Mouse (Mus musculus) A20 (cell line): ENCODE measurements around the gene Wfikkn2.

Experiments used
- DNase-seq: peaks from one replicate; pipeline ENCODE4 v3.0.0-alpha.2; 2011; ENCODE audit warnings: low read depth, low spot score

The Wfikkn2 gene

DNA sequence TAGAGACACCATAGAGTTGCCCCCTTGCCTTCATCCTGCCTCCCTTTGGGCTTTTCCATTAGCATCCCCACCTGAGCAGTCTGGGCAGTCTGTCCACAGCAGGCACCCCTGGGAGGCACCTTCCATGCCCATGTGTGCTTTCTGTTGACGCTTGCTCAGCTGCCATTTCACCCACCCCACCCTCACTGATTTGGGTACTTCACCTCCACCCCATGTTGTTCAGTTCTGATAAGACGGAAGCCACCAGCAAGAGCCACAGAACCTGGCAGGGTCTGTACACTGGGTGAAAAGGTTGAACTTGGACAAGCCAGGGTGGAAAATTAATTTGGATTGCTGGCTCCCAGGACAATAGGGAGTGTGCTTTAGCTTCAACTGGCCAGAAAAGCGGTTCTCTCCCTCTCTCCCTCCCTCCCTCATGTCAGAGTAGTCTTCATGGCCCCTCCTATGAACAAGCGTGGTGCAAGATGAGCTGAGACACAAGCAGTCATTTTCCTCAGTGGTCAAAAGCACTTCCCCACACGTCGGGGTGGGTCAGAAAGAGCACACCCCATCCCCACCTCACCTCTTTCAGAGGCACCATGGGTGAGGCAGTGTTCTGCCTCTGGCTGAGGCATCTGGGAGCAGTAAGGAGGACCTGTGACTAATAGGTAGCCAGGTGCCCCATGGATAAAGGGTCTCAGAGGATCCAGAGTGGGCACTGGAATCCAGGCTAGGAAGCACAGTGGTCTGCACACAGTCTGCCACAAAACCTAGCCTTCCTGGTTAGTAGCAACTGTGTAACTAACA is 16.0 kb upstream of the Wfikkn2 start:
- DNase-seq = no peak

DNA sequence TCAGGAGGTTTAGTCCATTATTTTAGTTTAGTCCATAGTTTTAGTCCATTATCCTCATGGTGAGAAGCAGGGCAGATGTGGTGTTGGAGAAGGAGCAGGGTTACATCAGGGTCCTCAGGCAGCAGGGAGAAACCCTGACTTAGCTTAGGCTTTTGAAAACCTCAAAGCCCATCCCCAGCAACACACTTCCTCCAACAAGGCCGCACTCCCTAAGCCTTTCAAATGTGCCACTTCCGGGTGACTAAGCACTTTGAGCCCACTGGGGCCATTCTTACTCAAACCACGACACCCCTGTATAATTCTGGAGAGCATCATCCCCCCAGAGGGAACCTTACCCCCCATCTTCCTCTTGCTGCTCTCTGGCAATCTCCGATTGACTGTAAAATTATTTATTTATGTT is 14.0 kb upstream of the Wfikkn2 start:
- no peak for DNase-seq

DNA sequence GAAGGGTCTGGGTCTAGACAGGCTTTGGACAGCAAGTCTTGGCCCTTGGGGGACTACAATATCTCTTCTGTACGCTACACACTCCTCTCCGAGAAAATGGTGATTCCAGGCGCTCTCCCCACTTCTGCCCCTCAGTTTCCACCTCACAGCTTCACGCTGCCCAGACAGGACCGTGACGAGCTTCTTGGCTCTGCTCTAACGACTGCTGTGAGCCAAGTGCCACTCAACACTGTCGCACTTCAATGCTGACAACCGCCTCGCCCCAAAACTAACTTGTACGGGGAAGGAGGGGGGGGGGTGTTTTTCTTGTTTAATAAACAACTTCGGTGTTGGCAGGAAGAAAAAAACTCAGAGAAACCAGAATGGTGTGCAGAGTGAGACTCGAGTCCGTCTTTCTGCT is 12.2 kb upstream of the Wfikkn2 start:
- no peak for DNase-seq

- DNase-seq = no peak
Observed at GRCm38 (mm10) chr11:94255733-94256132, 9.9 kb upstream of the Wfikkn2 start.

DNA sequence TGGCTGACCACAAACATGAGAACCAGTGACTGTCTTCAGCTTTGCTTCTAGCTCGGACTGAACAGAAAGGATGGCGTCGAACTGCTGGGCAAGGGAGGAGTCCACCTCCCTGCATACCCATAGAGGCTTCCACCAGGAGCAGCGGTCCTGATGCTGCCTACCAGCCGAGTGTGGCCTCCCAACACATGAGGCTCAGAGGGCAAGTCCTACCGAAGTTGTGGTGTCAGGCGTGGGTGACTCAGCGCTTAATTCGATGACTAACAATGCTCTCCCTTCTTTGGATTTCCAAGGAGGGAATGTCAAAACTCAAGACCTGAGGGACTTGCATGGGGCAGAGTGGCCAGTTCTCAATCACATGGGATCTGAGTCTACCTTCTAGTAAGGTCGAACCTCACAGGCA is 7.9 kb upstream of the Wfikkn2 start:
- DNase-seq = no peak

DNA sequence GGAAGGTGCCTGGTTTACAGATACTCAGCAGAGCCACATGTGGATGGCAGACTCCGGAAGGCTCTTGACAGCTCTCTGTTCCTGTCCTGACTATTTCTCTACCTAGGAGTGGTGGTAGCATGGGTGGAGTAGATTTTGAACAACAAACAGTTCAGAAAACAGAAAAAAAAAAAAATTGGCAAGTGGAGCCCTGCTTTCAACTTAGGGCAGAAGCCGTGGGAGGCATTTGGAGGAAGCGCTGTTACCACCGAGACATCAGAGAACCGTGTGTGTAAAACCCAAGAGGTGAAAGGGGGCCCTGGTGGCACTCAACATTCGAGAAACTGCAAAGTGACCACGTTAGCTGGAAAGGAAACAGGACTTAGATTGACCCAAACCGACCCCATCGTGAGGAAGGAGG is 7.4 kb upstream of the Wfikkn2 start:
- DNase-seq = no peak

DNA sequence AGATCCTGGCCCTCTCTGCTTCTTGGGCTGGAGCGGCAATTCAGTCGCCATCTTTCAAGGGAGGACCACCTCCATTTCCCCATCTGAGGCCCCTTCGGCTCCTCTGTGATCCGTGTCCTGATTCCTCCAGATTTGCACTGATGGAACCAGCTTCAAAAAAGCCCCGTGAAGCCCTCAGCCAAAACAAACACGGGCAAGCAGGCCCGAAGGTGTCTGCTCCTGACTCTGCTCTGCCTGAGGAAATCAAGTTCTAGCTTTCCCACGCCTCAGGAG is 920 bp upstream of the Wfikkn2 start:
- DNase-seq = no peak

DNA sequence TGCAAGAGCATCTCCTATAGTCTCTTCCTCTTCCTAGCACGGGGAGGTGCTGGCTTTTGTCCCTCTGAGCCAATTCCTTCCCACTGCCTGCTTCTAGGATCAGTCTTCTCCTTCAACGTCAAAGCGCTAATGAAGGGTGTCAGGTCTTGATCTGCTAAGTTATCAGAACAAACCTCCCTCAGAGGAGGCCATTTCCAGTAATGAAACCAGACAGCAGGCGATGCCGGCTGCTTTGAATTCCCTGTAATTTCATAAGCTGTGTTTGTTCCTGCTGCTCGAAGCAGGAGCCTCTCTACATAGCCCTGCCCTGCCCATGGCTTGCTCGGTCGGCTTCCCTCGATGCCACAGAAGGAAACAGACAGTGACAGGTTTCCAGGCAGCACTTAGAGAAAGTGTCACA is 1.4 kb downstream of the Wfikkn2 start:
- DNase-seq = no peak

GRCm38 (mm10) chr11:94243422-94244180 is 2.2 kb downstream of the Wfikkn2 start:
- DNase-seq = no peak

- DNase-seq = no peak
Observed at GRCm38 (mm10) chr11:94242760-94243421, 2.9 kb downstream of the Wfikkn2 start.

DNA sequence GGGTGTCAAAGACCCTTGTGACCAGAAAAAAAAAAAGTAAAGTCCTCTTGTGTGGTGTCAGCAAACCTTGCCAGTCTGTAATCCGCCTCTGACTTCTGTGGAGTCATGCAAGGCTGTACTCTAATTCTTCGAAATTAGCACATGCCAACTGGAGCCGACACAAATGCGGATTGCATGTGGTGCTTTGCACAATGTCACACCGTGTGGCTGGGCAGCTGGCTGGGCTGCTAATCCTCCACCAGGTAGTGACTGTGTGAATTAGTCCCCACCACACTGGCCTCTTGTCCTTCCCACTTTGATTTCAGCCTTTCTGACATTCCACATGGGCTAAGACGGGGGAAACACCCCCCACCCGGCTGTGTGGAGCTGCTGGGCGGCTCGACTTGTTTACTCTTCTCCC is 6.1 kb downstream of the Wfikkn2 start:
- no peak for DNase-seq

- DNase-seq = no peak
Observed at GRCm38 (mm10) chr11:94238786-94239185, 7.0 kb downstream of the Wfikkn2 start.

DNA sequence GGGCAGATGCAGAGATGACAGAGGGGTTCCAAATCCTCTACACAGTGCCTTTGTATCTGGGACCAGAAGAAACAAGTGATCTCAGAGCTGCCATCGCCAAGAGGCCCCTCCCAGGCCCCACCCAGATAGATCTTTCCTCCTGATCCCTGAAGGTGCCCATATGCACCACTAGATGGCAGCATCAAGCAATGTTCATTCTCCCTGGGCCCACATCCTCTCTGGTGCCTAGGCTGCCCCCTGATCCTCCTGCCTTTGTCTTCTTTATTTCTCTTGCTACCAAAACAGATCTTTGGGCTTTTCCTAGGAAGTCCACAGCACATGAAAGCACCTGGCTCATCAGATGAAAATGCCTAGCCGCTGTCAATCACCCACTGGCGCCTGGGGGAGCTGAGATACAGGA is 9.7 kb downstream of the Wfikkn2 start:
- DNase-seq = peak; percentile 75

DNA sequence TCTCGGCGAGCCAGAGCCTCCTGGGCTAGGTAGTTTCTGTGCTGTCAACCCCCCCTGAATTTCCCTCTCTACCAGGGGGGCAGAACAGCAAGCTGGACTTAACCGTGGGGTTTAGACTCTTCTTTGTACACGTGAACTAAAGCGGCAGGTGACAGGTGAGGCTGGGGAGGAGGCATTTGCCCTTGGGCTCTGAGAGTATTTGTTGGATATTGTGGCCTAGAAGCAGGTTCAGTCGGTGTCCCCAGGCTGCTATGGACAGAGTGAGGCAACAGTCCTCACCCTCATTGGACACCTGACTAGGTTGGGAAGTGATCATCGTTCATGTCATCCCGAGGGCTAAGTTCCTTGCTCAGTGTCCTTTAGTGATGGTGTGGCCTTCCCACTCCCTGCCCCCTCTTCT is 10.9 kb downstream of the Wfikkn2 start:
- no peak for DNase-seq

GRCm38 (mm10) chr11:94234380-94234779 is 11.4 kb downstream of the Wfikkn2 start:
- no peak for DNase-seq

GRCm38 (mm10) chr11:94233405-94233804 is 12.4 kb downstream of the Wfikkn2 start:
- no peak for DNase-seq

DNA sequence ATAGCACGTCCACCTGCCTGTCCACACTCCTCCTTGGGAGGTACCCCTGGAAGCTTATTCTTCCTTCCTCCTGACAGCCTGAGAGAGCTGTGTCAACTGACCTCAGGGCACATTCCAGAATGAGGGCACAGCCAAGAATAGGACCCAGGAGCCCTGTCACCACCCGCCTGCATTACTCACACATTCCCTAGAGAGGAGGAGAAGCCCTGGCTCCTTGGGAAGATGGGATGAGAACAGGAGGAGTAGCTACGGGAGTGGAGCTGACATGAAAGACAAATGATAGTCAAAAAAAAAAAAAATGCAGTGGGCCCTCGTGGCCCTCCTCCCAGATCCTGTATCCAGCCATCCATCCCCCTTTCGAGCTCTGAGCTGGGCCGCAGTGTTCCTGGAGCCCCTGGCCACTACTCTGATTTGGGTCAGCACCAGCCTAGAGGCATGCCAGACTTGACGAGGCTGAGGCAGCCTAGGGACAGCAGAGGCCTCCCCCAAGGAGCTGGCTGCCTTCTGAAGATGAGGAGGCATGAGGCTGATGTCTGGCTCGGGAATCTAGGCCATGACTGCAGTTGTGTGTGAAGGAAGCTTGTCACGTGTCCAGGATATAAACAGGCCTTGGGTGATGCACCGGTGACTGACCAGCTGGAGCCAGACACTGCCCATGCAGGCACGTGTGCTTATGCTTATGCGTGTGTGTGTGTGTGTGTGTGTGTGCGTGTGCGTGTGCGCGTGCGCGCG is 13.8 kb downstream of the Wfikkn2 start:
- DNase-seq = no peak

DNA sequence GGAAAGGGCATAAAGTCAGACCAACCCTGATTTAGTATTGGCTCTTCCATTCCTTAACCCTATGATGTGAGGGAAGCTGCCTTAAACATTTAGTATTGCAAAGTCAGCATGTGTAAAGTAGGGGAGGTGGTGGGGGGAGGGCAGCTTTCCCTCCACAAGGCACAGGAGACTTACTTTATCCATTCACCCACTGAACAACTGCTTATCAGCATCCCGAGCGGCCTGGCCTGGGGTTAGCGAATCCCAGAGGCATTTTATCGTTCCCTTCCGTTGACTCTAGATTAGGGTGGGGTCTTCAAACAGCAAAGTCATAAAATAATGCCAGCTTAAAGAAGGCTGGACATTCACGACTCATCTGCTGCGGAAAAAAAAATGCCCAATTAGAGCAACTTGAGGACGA is 15.6 kb downstream of the Wfikkn2 start:
- no peak for DNase-seq

DNA sequence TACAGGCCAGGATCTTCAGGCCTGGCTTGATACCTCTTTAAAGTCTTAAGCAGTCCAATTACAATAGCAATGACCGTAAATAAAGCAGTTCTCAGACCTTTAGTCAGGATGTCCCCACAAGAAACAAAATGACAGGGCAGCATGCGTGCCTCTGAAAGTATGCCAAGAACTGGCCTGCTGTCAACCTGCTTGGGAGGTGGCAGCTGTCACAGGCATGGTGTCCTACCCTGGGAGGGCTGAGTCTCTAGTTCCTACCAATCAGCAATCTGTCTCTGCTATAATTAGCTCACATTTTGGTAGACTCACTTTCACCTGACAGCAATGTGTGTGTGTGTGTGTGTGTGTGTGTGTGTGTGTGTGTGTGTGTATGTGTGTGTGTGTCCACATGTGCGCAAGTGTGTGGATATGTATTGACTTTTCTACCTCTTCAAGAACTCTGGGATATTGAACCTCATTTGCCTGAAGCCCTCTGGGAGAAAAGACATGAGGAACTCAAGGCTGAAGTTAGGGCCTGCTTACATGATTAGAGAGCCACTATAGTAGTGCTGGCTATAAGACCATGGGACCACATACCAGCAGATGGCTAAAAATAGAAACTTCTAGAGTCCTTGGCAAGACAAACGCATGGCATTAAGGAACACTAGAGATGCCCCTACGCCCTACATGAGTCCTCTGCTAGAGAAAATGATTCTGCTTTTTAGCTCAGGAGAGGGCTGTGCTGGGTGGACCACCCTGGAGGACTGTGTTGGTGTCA is 16.4 kb downstream of the Wfikkn2 start:
- no peak for DNase-seq

- DNase-seq = no peak
Observed at GRCm38 (mm10) chr11:94228416-94228815, 17.4 kb downstream of the Wfikkn2 start.

DNA sequence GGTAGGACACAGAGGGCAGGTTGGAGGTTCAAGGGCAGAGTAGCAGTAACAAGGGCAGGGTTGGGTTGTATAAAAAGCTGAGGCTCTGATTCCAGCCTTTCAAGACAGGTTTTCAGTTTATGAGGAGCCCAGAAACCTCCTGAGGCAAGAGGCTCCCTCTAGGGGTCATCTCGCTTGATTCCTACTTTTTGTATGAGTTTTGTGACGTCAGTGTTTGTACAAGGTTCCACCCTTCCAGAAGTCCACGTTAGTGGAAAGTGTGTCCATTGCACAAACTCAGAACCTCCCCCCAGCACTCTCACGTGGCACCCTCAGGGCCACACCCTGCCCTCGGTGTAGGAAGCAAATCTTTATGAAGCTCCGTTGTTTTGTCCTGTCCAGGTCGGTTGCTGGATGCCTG is 19.8 kb downstream of the Wfikkn2 start:
- peak; percentile 61 for DNase-seq

DNA sequence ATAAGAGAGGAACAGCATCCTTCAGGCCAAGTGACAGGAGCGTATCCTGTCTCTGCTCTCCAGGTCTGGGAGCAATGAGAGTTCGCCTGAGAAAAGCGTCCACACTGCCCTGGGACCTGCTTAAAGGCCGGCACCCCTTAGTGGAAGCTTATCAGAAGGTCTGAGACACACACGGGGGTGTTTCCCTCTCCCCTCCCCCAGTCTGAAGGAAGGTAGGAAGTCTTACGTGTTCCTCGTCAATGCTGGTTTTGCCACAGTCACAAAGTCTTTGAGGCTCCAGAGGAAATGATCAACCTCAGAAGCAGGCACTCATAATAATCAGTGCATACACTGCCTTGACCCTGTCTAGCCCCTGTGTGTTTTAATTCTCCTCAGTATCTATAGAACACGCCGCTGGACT is 22.3 kb downstream of the Wfikkn2 start:
- DNase-seq = no peak
